Mouse (Mus musculus): ENCODE measurements around the gene Vcl. TPM values are rescaled to one million over a fixed set of nuclear protein-coding genes. Genes with fewer than 3 reads are reported as not detected.

Vcl gene
- total RNA-seq, 2 experiments from 2014 or later: 60.0 to 79.2 TPM

- peak; percentile 42 for DNase-seq
- intact Hi-C loops (cut with DNase I): loop anchor here (2.0 to 10.0 kb wide), 4 partner anchors 64 to 228 kb away; partner anchors contain the start of gene Vcl
- no peak overlapping the region for H3K27ac ChIP-seq
- TF ChIP-seq CTCF (IDR thresholded peaks at IDR 0.05): peak; percentile 87
- H3K4me3 ChIP-seq: no peak overlapping the region
These were observed 64.0 kb downstream of the Vcl start for GRCm38 (mm10) chr14:20993067-20993691.

- TF ChIP-seq CTCF (IDR thresholded peaks at IDR 0.05): no peak
- intact Hi-C loops (cut with DNase I): loop anchor here (5.0 to 10.0 kb wide), 3 partner anchors 122 to 230 kb away; no protein-coding TSS in a partner anchor
- Histone ChIP-seq H3K27ac (no peak overlapping the region), H3K4me3 (no peak overlapping the region)
- DNase-seq: no peak
These were observed 65.3 kb downstream of the Vcl start for GRCm38 (mm10) chr14:20994475-20994874.

GRCm38 (mm10) chr14:20995497-20995896, 66.3 kb downstream of the Vcl start:
- no peak for TF ChIP-seq CTCF (IDR thresholded peaks at IDR 0.05)
- intact Hi-C loops (cut with DNase I): loop anchor here (10.0 kb wide), 1 partner anchor 231 kb away; no protein-coding TSS in a partner anchor

GRCm38 (mm10) chr14:20996361-20996760, 67.2 kb downstream of the Vcl start:
- TF ChIP-seq CTCF (IDR thresholded peaks at IDR 0.05): no peak
- no peak for DNase-seq
- Histone ChIP-seq H3K4me3 (no peak overlapping the region), H3K27ac (no peak overlapping the region)
- intact Hi-C loops (cut with DNase I): loop anchor here (10.0 kb wide), 1 partner anchor 232 kb away; no protein-coding TSS in a partner anchor

More at GRCm38 (mm10) chr14:20995497-20995896, 66.3 kb downstream of the Vcl start:
- Histone ChIP-seq H3K27ac (no peak overlapping the region), H3K4me3 (no peak overlapping the region)
- no peak for DNase-seq

GRCm38 (mm10) chr14:20997548-20997947, 68.3 kb downstream of the Vcl start:
- TF ChIP-seq CTCF (IDR thresholded peaks at IDR 0.05): no peak
- intact Hi-C loops (cut with DNase I): loop anchor here (10.0 kb wide), 1 partner anchor 233 kb away; no protein-coding TSS in a partner anchor
- no peak for DNase-seq

GRCm38 (mm10) chr14:20999617-21000016, 70.4 kb downstream of the Vcl start:
- Histone ChIP-seq H3K4me3 (no peak overlapping the region), H3K27ac (no peak overlapping the region)
- intact Hi-C loops (cut with DNase I): loop anchor here (10.0 kb wide), 1 partner anchor 235 kb away; no protein-coding TSS in a partner anchor
- no peak for DNase-seq
- no peak for TF ChIP-seq CTCF (IDR thresholded peaks at IDR 0.05)

More at GRCm38 (mm10) chr14:20997548-20997947, 68.3 kb downstream of the Vcl start:
- Histone ChIP-seq H3K27ac (0 out of 2 replicates have a peak overlapping the region, but pooled peaks have one; percentile 6), H3K4me3 (no peak overlapping the region)

GRCm38 (mm10) chr14:21013800-21014334, 84.7 kb downstream of the Vcl start:
- no peak for TF ChIP-seq CTCF (IDR thresholded peaks at IDR 0.05)
- intact Hi-C loops (cut with DNase I): no loop called here
- Histone ChIP-seq H3K27ac (no peak overlapping the region), H3K4me3 (no peak overlapping the region)
- no peak for DNase-seq

- intact Hi-C loops (cut with DNase I): no loop called here
- TF ChIP-seq CTCF (IDR thresholded peaks at IDR 0.05): no peak
- Histone ChIP-seq H3K27ac (no peak overlapping the region), H3K4me3 (no peak overlapping the region)
- no peak for DNase-seq
These were observed 88.7 kb downstream of the Vcl start for GRCm38 (mm10) chr14:21017871-21018270.

GRCm38 (mm10) chr14:21018977-21019376, 89.8 kb downstream of the Vcl start:
- DNase-seq: no peak
- intact Hi-C loops (cut with DNase I): no loop called here
- Histone ChIP-seq H3K4me3 (no peak overlapping the region), H3K27ac (no peak overlapping the region)
- TF ChIP-seq CTCF (IDR thresholded peaks at IDR 0.05): peak; percentile 60

- no peak for DNase-seq
- H3K4me3 ChIP-seq: no peak overlapping the region
- H3K27ac ChIP-seq: no peak overlapping the region
- TF ChIP-seq CTCF (IDR thresholded peaks at IDR 0.05): no peak
- intact Hi-C loops (cut with DNase I): no loop called here
These were observed 91.2 kb downstream of the Vcl start for GRCm38 (mm10) chr14:21020435-21020834.

- no peak for TF ChIP-seq CTCF (IDR thresholded peaks at IDR 0.05)
- DNase-seq: no peak
- intact Hi-C loops (cut with DNase I): no loop called here
These were observed 98.3 kb downstream of the Vcl start for GRCm38 (mm10) chr14:21027542-21027941.

GRCm38 (mm10) chr14:21029025-21029659, 99.9 kb downstream of the Vcl start:
- Histone ChIP-seq H3K4me3 (no peak overlapping the region), H3K27ac (no peak overlapping the region)
- DNase-seq: no peak
- intact Hi-C loops (cut with DNase I): no loop called here
- TF ChIP-seq CTCF (IDR thresholded peaks at IDR 0.05): no peak

More at GRCm38 (mm10) chr14:21027542-21027941, 98.3 kb downstream of the Vcl start:
- no peak overlapping the region for H3K4me3 ChIP-seq
- H3K27ac ChIP-seq: no peak overlapping the region

Measured in gastrocnemius, adult 2 months (tissue).